Mouse (Mus musculus): ENCODE measurements around the gene Galnt9.

Galnt9 gene

GRCm38 (mm10) chr5:110629525-110630120 is 85.5 kb downstream of the Galnt9 start:
- no peak for DNase-seq (ENCODE audit: low read depth, low spot score)

GRCm38 (mm10) chr5:110635951-110636707 is 92.0 kb downstream of the Galnt9 start:
- peak; percentile 28 for DNase-seq (ENCODE audit: low read depth, low spot score)

GRCm38 (mm10) chr5:110638306-110639074 is 94.3 kb downstream of the Galnt9 start:
- no peak for DNase-seq (ENCODE audit: low read depth, low spot score)

- DNase-seq (ENCODE audit: low read depth, low spot score), result peak; percentile 75
Measured at GRCm38 (mm10) chr5:110639459-110639858, 95.3 kb downstream of the Galnt9 start.

- no peak for DNase-seq (ENCODE audit: low read depth, low spot score)
Measured at GRCm38 (mm10) chr5:110646377-110646776, 102.2 kb downstream of the Galnt9 start.

GRCm38 (mm10) chr5:110652719-110653648 is 108.8 kb downstream of the Galnt9 start, which contains the start of the genes Noc4l and Ddx51:
Gene Noc4l, minus strand, starts transcription at chr5:110653417.
Gene Ddx51, plus strand, starts transcription at chr5:110653451.
- DNase-seq (ENCODE audit: low read depth, low spot score), result peak; percentile 82

GRCm38 (mm10) chr5:110653686-110654085 is 109.5 kb downstream of the Galnt9 start:
- no peak for DNase-seq (ENCODE audit: low read depth, low spot score)

- no peak for DNase-seq (ENCODE audit: low read depth, low spot score)
Measured at GRCm38 (mm10) chr5:110659682-110660081, 115.5 kb downstream of the Galnt9 start.

- DNase-seq (ENCODE audit: low read depth, low spot score), result no peak
Measured at GRCm38 (mm10) chr5:110664041-110664440, 119.9 kb downstream of the Galnt9 start.

GRCm38 (mm10) chr5:110664750-110665269 is 120.7 kb downstream of the Galnt9 start:
- no peak for DNase-seq (ENCODE audit: low read depth, low spot score)

- DNase-seq (ENCODE audit: low read depth, low spot score), result no peak
Measured at GRCm38 (mm10) chr5:110665486-110666121, 121.4 kb downstream of the Galnt9 start.
